26 mouse cellular contexts compared by ENCODE assay signal in the genomic region with DNA sequence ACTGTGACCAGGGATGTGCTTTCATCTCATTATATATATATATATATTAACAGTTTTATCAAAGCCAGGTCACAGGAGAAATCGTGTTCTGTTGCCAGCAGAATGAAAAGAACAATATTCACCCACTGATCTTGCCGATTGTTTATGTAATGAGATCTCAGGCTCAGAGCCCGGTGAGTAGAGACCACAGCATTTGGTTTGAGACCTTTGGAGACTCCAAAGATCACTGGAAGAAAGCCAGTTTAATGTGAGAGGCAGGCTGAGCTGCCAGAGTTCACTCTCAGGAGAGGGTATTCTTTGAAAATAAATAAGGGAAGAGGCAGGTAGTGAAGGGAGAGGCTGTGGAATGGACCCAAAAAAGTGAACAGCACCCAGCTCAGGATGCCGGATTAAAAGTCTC.
DNase-seq lines count a peak whose midpoint lies in the region; ATAC-seq and TF ChIP-seq lines count a peak whose summit lies in the region.
"Had no signal": no experiment of that assay in that cellular context is flagged by ENCODE, and none has a peak within 500 bp of the region (broad histone marks: within the 10 kb centered on the region; RNA-seq: fewer than 3 reads in every experiment).

No protein-coding gene starts in this region.

- 38% methylated on average over 4 of the region's 4 CpGs for WGBS in kidney, adult 2 months
- 82% methylated on average over 4 of the region's 4 CpGs for WGBS in midbrain, embryonic 14.5 days
- 74% methylated on average over 4 of the region's 4 CpGs for WGBS in midbrain, embryonic 16.5 days

- TF ChIP-seq CTCF in kidney, adult 2 months (conservative IDR thresholded peaks at IDR 0.05; ENCODE audit: insufficient read depth, insufficient read length, low read depth, low read length): no peak

- no peaks in the 10 kb centered on the region for H3K27me3 ChIP-seq in kidney, adult 2 months (replicated peaks; ENCODE audit: control insufficient read depth, insufficient read depth, low read length)
- H3K27me3 ChIP-seq in midbrain, embryonic 14.5 days (ENCODE audit: control insufficient read depth, insufficient read depth, low read length): no peaks in the 10 kb centered on the region
- H3K27me3 ChIP-seq in midbrain, embryonic 16.5 days (ENCODE audit: control insufficient read depth, insufficient read depth, low read depth, low read length): no peaks in the 10 kb centered on the region
- H3K27me3 ChIP-seq: embryonic facial prominence, embryonic 12.5 days; forebrain, embryonic 12.5 days; forebrain, embryonic 15.5 days; heart, embryonic 12.5 days; heart, embryonic 15.5 days; hindbrain, embryonic 13.5 days had no signal

- H3K4me2 ChIP-seq in midbrain, embryonic 14.5 days (ENCODE audit: low read length): no peak overlapping the region
- H3K4me2 ChIP-seq in midbrain, embryonic 16.5 days (ENCODE audit: low read length): no peak overlapping the region
- H3K4me2 ChIP-seq: embryonic facial prominence, embryonic 12.5 days; forebrain, embryonic 12.5 days; forebrain, embryonic 15.5 days; heart, embryonic 12.5 days; heart, embryonic 15.5 days; hindbrain, embryonic 13.5 days had no signal

- ATAC-seq in midbrain, embryonic 14.5 days (ENCODE audit: low FRiP score, low TSS enrichment): no peak
- no peak for ATAC-seq in midbrain, embryonic 16.5 days
- ATAC-seq: activated CD4-positive, CD25-positive, alpha-beta regulatory T cell, adult 4 months; CD4-positive, CD25-positive, alpha-beta regulatory T cell, adult 4 months; forebrain, embryonic 15.5 days; hindbrain, embryonic 16.5 days had no signal

- no peak overlapping the region for H3K4me3 ChIP-seq in kidney, adult 2 months (ENCODE audit: insufficient read depth, low read depth, low read length)
- no peak overlapping the region for H3K4me3 ChIP-seq in midbrain, embryonic 14.5 days (replicated peaks; ENCODE audit: low read depth, low read length)
- no peak overlapping the region for H3K4me3 ChIP-seq in midbrain, embryonic 16.5 days (ENCODE audit: low read depth, low read length)
- H3K4me3 ChIP-seq: embryonic facial prominence, embryonic 12.5 days; erythroblast, embryonic 14.5 days; forebrain, embryonic 12.5 days; forebrain, embryonic 15.5 days; heart, embryonic 12.5 days; heart, embryonic 15.5 days; hindbrain, embryonic 10.5 days; hindbrain, embryonic 13.5 days had no signal

- no peak overlapping the region for H3K9ac ChIP-seq in midbrain, embryonic 14.5 days (replicated peaks; ENCODE audit: low read length)
- no peak overlapping the region for H3K9ac ChIP-seq in midbrain, embryonic 16.5 days (ENCODE audit: low read depth, low read length)
- H3K9ac ChIP-seq: embryonic facial prominence, embryonic 12.5 days; forebrain, embryonic 12.5 days; forebrain, embryonic 15.5 days; heart, embryonic 12.5 days; heart, embryonic 15.5 days; hindbrain, embryonic 13.5 days had no signal

- no peaks in the 10 kb centered on the region for H3K36me3 ChIP-seq in kidney, adult 2 months (ENCODE audit: control insufficient read depth, insufficient read depth, low read length)
- no peaks in the 10 kb centered on the region for H3K36me3 ChIP-seq in midbrain, embryonic 14.5 days (ENCODE audit: control insufficient read depth, insufficient read depth, low read length)
- no peaks in the 10 kb centered on the region for H3K36me3 ChIP-seq in midbrain, embryonic 16.5 days (ENCODE audit: control insufficient read depth, insufficient read depth, low read length)
- H3K36me3 ChIP-seq: embryonic facial prominence, embryonic 12.5 days; forebrain, embryonic 12.5 days; forebrain, embryonic 15.5 days; heart, embryonic 12.5 days; heart, embryonic 15.5 days; hindbrain, embryonic 10.5 days; hindbrain, embryonic 13.5 days had no signal

- DNase-seq in kidney, adult 2 months: peak; percentile 73
- DNase-seq in kidney, postnatal 10 days: no peak
- peak; percentile 44 for DNase-seq in kidney, postnatal 14 days
- no peak for DNase-seq in kidney, adult 18-20 months
- DNase-seq in midbrain, embryonic 14.5 days: peak; percentile 6
- DNase-seq: adrenal gland, adult 8-10 months; adrenal gland, postnatal 25 days; cerebellum, adult 18-20 months; cerebellum, adult 9-10 months; cerebellum, postnatal 14 days; gastrocnemius, postnatal 25 days; heart, adult 18-20 months; heart, postnatal 10 days; heart, postnatal 36 days had no signal

- H3K4me1 ChIP-seq in kidney, adult 2 months (ENCODE audit: control insufficient read depth, insufficient read depth, low read length): no peaks in the 10 kb centered on the region
- H3K4me1 ChIP-seq in midbrain, embryonic 14.5 days (ENCODE audit: control insufficient read depth, insufficient read depth, low read length): no peaks in the 10 kb centered on the region
- no peaks in the 10 kb centered on the region for H3K4me1 ChIP-seq in midbrain, embryonic 16.5 days (ENCODE audit: control insufficient read depth, insufficient read depth, low read length)
- H3K4me1 ChIP-seq: embryonic facial prominence, embryonic 12.5 days; forebrain, embryonic 12.5 days; forebrain, embryonic 15.5 days; heart, embryonic 12.5 days; heart, embryonic 15.5 days; hindbrain, embryonic 10.5 days; hindbrain, embryonic 13.5 days had no signal

- H3K27ac ChIP-seq in kidney, adult 2 months (ENCODE audit: insufficient read depth, low read depth, low read length): no peak overlapping the region
- no peak overlapping the region for H3K27ac ChIP-seq in midbrain, embryonic 14.5 days (replicated peaks; ENCODE audit: low read depth, low read length)
- H3K27ac ChIP-seq in midbrain, embryonic 16.5 days (ENCODE audit: low read length): no peak overlapping the region
- H3K27ac ChIP-seq: embryonic facial prominence, embryonic 12.5 days; forebrain, embryonic 12.5 days; forebrain, embryonic 15.5 days; heart, embryonic 15.5 days; hindbrain, embryonic 10.5 days; hindbrain, embryonic 13.5 days had no signal

- TF ChIP-seq POLR2A in kidney, adult 2 months (IDR thresholded peaks at IDR 0.05; ENCODE audit: low read depth, low read length): no peak

- H3K9me3 ChIP-seq in midbrain, embryonic 14.5 days (ENCODE audit: control insufficient read depth, low read length): no peaks in the 10 kb centered on the region
- H3K9me3 ChIP-seq in midbrain, embryonic 16.5 days (replicated peaks; ENCODE audit: control insufficient read depth, low read length, poor library complexity, severe bottlenecking): no peaks in the 10 kb centered on the region
- H3K9me3 ChIP-seq: embryonic facial prominence, embryonic 12.5 days; forebrain, embryonic 12.5 days; forebrain, embryonic 15.5 days; heart, embryonic 12.5 days; heart, embryonic 15.5 days; hindbrain, embryonic 10.5 days; hindbrain, embryonic 13.5 days had no signal

Comparison
In these comparisons a context has a peak if more than half of its experiments do, and no peak if none do; other contexts are left out.
1. DNase-seq: peak in kidney, adult 2 months (single experiment), kidney, postnatal 14 days (single experiment) and midbrain, embryonic 14.5 days (single experiment); none in kidney, postnatal 10 days (single experiment) and kidney, adult 18-20 months (single experiment).